Mouse (Mus musculus) limb, embryonic 14.5 days (tissue): ENCODE measurements around the gene Pdzd2. TPM values are rescaled to one million over a fixed set of nuclear protein-coding genes. Genes with fewer than 3 reads are reported as not detected.
"Not testable (repeated sequence)": the region's sequence is repeated elsewhere in the genome, so short reads cannot be mapped to it uniquely, and the experiment has no call there.

Experiments
- ATAC-seq: fragments of 200-750 bp; cut with Nextera tagmentation; 2 replicates; pipeline ENCODE4 v1.8.0; 2017; ENCODE audit warnings: low read depth, moderate number of reproducible peaks, moderate TSS enrichment; ENCODE audit not compliant: low FRiP score
- DNase-seq: peaks from one replicate; pipeline ENCODE4 v3.0.0-alpha.2; 2015; ENCODE audit warnings: low spot score
- H3K27ac ChIP-seq: fragments of 300-500 bp; sonication (generic); replicated peaks from 2 replicates; pipeline ENCODE4 v1.5.1; 2014; ENCODE audit warnings: low read depth, mild to moderate bottlenecking, low read length, moderate library complexity, mixed read lengths
- H3K27me3 ChIP-seq: fragments of 300-500 bp; sonication (generic); 2 replicates; pipeline ENCODE4 v1.6.1; 2014; ENCODE audit warnings: low read length, mixed read lengths; ENCODE audit not compliant: control insufficient read depth, insufficient read depth
- H3K36me3 ChIP-seq: fragments of 300-500 bp; sonication (generic); 2 replicates; pipeline ENCODE4 v1.6.1; 2014; ENCODE audit warnings: mild to moderate bottlenecking, low read length, moderate library complexity, mixed read lengths; ENCODE audit not compliant: control insufficient read depth, insufficient read depth
- H3K4me1 ChIP-seq: fragments of 300-500 bp; sonication (generic); 2 replicates; pipeline ENCODE4 v1.6.1; 2014; ENCODE audit warnings: antibody characterized with exemption, low read length, mixed read lengths; ENCODE audit not compliant: control insufficient read depth, insufficient read depth
- H3K4me2 ChIP-seq: fragments of 300-500 bp; sonication (generic); replicated peaks from 2 replicates; pipeline ENCODE4 v1.6.1; 2014; ENCODE audit warnings: low read depth, mild to moderate bottlenecking, low read length, moderate library complexity; ENCODE audit not compliant: severe bottlenecking
- H3K4me3 ChIP-seq: fragments of 300-500 bp; sonication (generic); replicated peaks from 2 replicates; pipeline ENCODE4 v1.5.1; 2014; ENCODE audit warnings: low read length
- H3K9ac ChIP-seq: fragments of 300-500 bp; sonication (generic); 2 replicates; pipeline ENCODE4 v1.6.1; 2014; ENCODE audit warnings: mild to moderate bottlenecking, low read depth, low read length, moderate library complexity; ENCODE audit not compliant: severe bottlenecking
- H3K9me3 ChIP-seq: fragments of 300-500 bp; sonication (generic); 2 replicates; pipeline ENCODE4 v1.6.1; 2016; ENCODE audit warnings: low read length; ENCODE audit not compliant: control insufficient read depth
- POLR2A ChIP-seq: fragments of 200-500 bp; IDR thresholded peaks from 2 replicates; pipeline ENCODE4 v1.8.0; 2012; ENCODE audit warnings: inconsistent platforms, mild to moderate bottlenecking, moderate library complexity, borderline replicate concordance; ENCODE audit not compliant: insufficient read depth, insufficient read length; ENCODE audit errors: extremely low read depth
- WGBS: fragments of 180-500 bp; shearing (Covaris S2); extraction: QIAGEN DNeasy Blood & Tissue Kit; methylation state at CpG from one replicate; pipeline ENCODE4 v1.1.7; 2014; 5-methylcytosine and 5-hydroxymethylcytosine counted together
- polyA plus RNA-seq, 2 experiments: library from polyadenylated mRNA; depleted of rRNA in 1 of 2; stranded (reverse) in 1 of 2; unstranded in 1 of 2; fragments of >200 nt; fragmentation: Nextera tagmentation in 1 of 2; extraction: Ambion mirVana in 1 of 2; gene quantifications; 2 replicates each; pipeline versions ENCODE4 v1.2.1 to v1.2.3; 2012 to 2014

Gene Pdzd2
- polyA plus RNA-seq, 2 experiments, result 14.6 to 26.4 TPM

DNA sequence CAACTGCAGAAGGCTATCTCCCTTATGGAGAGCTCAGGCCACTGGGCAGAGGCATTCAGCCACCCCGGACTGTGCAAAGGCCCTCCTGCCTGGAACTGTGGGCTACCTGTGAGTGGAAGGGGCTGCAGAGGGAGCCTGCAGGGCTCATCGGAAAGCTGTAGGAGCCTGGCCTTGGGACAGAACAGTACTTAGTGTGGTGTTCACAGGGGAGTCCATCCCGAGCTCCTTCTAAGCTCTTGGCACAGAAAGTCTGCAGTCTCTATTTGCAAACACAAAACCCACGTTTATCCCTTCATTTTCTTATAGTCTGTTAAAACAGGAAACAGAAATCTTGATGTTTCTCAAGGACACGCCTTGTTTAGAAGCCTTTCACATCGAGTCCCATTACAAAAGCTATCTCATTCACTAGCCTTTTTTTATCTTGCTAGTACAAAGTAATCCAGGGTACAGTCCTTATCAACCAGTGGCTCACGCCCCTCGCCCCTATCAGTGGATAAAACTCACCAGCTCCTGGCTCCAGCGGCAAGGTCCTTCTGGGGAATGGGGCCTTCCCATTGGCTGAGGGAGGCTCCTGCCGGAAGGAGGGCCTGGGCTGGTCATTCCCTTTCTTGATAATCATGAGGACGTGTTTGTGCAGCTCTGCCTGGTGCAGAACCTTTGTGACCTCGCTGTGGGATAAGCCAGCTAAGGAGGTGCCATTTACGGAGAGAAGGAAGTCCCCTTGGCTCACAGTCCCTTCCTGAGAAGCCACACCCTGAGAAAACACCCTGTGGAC is 372.2 kb downstream of the Pdzd2 start:
- Histone ChIP-seq H3K27ac (no peak overlapping the region), H3K27me3 (no peaks in the 10 kb centered on the region), H3K4me2 (no peak overlapping the region), H3K4me1 (0 out of 2 replicates have a peak, but pooled peaks cover 3% of the 10 kb centered on the region), H3K9me3 (no peaks in the 10 kb centered on the region), H3K4me3 (no peak overlapping the region), H3K9ac (no peak overlapping the region), H3K36me3 (peaks cover 26% of the 10 kb centered on the region)
- ATAC-seq (no peak), DNase-seq (no peak)
- 65% methylated on average over 13 of the region's 13 CpGs for WGBS
- no peak for TF ChIP-seq POLR2A

DNA sequence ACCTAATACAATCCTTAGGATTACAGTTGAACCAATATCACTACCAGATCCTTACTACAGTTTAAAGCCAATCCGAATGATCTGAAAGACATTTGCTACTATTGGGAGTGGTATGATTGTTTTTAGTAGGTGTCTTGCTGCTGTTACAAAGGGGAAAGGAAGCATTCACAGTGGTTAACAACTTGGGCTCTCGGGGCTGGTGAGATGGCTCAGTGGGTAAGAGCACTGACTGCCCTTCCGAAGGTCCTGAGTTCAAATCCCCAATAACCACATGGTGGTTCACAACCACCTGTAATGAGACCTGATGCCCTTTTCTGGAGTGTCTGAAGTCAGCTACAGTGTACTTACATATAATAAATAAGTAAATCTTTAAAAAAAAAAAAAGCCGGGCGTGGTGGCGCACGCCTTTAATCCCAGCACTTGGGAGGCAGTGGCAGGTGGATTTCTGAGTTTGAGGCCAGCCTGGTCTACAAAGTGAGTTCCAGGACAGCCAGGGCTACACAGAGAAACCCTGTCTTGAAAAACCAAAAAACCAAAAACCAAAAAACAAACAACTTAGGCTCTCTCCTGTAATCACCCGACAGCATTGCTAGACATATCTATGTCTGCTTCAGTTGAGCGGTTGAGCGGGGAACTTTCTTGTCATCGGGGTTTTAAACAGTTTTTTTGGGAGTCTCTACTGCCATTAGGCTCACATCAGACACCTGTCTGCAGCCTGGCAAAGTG is 373.0 kb downstream of the Pdzd2 start:
- 95% methylated on average over 11 of the region's 11 CpGs for WGBS
- H3K36me3 ChIP-seq, result peaks cover 29% of the 10 kb centered on the region
- ATAC-seq, result not testable (repeated sequence)

DNA sequence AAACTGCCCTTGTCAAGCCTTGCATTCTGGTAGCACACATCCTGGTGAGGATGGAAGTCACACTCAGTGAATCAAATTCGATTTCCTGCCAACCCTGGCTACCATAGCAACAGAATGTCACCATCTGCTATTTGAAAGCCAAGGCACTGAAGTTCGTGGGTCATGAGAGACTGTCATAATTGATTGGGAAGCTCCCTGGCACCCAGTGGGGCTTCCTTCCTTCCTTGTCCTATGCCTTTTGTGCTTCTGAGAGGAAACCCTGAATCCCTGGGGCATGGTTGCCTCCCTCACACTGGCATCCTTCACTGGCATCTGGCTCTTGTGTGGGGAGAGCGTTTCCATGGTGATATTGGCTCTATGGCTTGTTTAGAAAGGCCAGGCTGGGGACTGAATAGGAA is 373.7 kb downstream of the Pdzd2 start:
- DNase-seq (no peak), ATAC-seq (no peak)
- Histone ChIP-seq H3K27ac (no peak overlapping the region), H3K4me2 (no peak overlapping the region), H3K9me3 (no peaks in the 10 kb centered on the region), H3K9ac (no peak overlapping the region), H3K4me1 (no peaks in the 10 kb centered on the region), H3K36me3 (peaks cover 29% of the 10 kb centered on the region), H3K4me3 (no peak overlapping the region), H3K27me3 (no peaks in the 10 kb centered on the region)
- 63% methylated on average over 3 of the region's 3 CpGs for WGBS
- no peak for TF ChIP-seq POLR2A

More for the DNA sequence above, 373.0 kb downstream of the Pdzd2 start:
- not testable (repeated sequence) for H3K4me3 ChIP-seq, DNase-seq, H3K9me3 ChIP-seq, H3K4me2 ChIP-seq, H3K27ac ChIP-seq, H3K9ac ChIP-seq, H3K4me1 ChIP-seq, H3K27me3 ChIP-seq

DNA sequence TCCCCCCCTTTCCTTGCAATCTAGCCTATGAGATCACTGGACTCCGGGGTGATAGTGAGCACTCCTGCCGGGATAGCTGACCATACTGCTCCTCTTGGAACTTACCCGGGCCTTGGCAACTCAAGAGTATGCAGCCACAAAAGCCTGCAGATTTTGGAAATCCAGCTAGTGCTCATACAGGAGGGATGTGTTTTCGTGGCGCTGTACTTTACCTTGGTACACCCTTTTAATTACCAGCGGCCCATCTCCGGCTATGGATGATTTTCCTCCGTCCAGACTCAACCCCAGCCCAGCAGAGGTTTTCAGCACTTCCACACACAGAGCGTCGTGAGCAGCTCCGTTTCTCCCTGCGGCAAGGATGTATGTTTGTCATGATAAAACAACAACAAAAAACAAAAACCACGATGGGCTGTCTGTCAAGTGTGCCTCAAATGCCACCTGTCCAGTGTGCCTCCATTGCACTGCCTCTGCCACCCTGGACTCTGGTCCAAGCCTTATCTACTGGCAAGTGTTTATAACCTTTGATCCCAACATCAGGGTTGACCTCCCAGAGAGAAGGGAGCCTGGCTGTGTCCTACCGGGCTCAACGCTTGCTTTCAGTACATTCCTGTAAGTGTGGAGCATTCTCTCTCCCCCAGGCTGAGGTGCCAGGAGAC is 374.2 kb downstream of the Pdzd2 start:
- no peak overlapping the region for H3K27ac ChIP-seq
- ATAC-seq, result no peak

DNA sequence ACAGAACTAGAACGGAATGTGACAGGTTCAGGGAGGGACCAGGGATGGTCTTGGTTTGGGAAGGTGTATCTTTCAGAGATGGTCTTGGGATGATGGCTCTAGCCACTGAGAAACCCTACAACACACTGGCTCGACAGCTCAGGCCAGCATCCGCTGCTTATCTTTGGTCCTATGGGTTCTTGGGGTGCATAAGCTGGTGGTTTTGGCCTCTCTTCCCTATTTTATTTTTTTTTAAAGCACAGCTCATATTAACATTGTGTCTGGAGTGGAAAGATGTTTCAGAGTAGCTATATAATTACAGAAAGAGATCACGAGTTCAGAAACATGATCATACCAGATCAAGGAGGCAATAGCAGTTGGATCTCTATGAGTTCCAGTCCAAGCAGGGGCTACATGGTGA is 375.6 kb downstream of the Pdzd2 start:
- TF ChIP-seq POLR2A, result no peak
- DNase-seq (no peak), ATAC-seq (no peak)
- Histone ChIP-seq H3K27me3 (no peaks in the 10 kb centered on the region), H3K9me3 (no peaks in the 10 kb centered on the region), H3K4me2 (no peak overlapping the region), H3K9ac (no peak overlapping the region), H3K4me1 (0 out of 2 replicates have a peak, but pooled peaks cover 3% of the 10 kb centered on the region), H3K27ac (no peak overlapping the region), H3K4me3 (no peak overlapping the region), H3K36me3 (peaks cover 37% of the 10 kb centered on the region)
- 76% methylated on average over 4 of the region's 4 CpGs for WGBS

More for the DNA sequence above, 374.2 kb downstream of the Pdzd2 start:
- no peak for DNase-seq
- Histone ChIP-seq H3K9ac (no peak overlapping the region), H3K4me1 (0 out of 2 replicates have a peak, but pooled peaks cover 2% of the 10 kb centered on the region), H3K4me3 (no peak overlapping the region), H3K4me2 (no peak overlapping the region), H3K36me3 (peaks cover 29% of the 10 kb centered on the region), H3K9me3 (no peaks in the 10 kb centered on the region), H3K27me3 (no peaks in the 10 kb centered on the region)
- TF ChIP-seq POLR2A, result no peak
- WGBS, result 85% methylated on average over 15 of the region's 15 CpGs
